Mouse (Mus musculus): ENCODE measurements around the gene Gm26897.
A peak's percentile ranks its signal among the peaks of the same experiment; 100 is the strongest.

The Gm26897 gene

GRCm38 (mm10) chr5:111733851-111734250 lies at the start of gene Gm26897:
Gene Gm26897 (plus strand): TSS chr5:111733924.
- DNase-seq (ENCODE audit: low spot score in 2 of 2), result no peak

GRCm38 (mm10) chr5:111687370-111687769 lies 46.4 kb upstream of the Gm26897 start:
- DNase-seq (ENCODE audit: low spot score in 2 of 2), result no peak

- no peak for DNase-seq (ENCODE audit: low spot score in 2 of 2)
Observed at GRCm38 (mm10) chr5:111688584-111688983, 45.1 kb upstream of the Gm26897 start.

- DNase-seq (ENCODE audit: low spot score in 2 of 2), result no peak
Observed at GRCm38 (mm10) chr5:111697996-111698395, 35.7 kb upstream of the Gm26897 start.

GRCm38 (mm10) chr5:111699711-111700303 lies 33.9 kb upstream of the Gm26897 start:
- DNase-seq (ENCODE audit: low spot score in 2 of 2), result no peak

GRCm38 (mm10) chr5:111701634-111702329 lies 31.9 kb upstream of the Gm26897 start:
- DNase-seq (ENCODE audit: low spot score in 2 of 2), result no peak

GRCm38 (mm10) chr5:111703586-111703985 lies 30.1 kb upstream of the Gm26897 start:
- no peak for DNase-seq (ENCODE audit: low spot score in 2 of 2)

GRCm38 (mm10) chr5:111704326-111704725 lies 29.4 kb upstream of the Gm26897 start:
- no peak for DNase-seq (ENCODE audit: low spot score in 2 of 2)

- no peak for DNase-seq (ENCODE audit: low spot score in 2 of 2)
Observed at GRCm38 (mm10) chr5:111709195-111709901, 24.4 kb upstream of the Gm26897 start.

- DNase-seq (ENCODE audit: low spot score in 2 of 2), result no peak
Observed at GRCm38 (mm10) chr5:111719018-111719417, 14.7 kb upstream of the Gm26897 start.

GRCm38 (mm10) chr5:111720726-111721125 lies 13.0 kb upstream of the Gm26897 start:
- peak in 1 of 2 experiments; percentile 55 for DNase-seq (ENCODE audit: low spot score in 2 of 2)

GRCm38 (mm10) chr5:111724713-111725112 lies 9.0 kb upstream of the Gm26897 start:
- DNase-seq (ENCODE audit: low spot score in 2 of 2), result peak in 1 of 2 experiments; percentile 62

GRCm38 (mm10) chr5:111725195-111725920 lies 8.4 kb upstream of the Gm26897 start:
- no peak for DNase-seq (ENCODE audit: low spot score in 2 of 2)

GRCm38 (mm10) chr5:111728411-111728810 lies 5.3 kb upstream of the Gm26897 start:
- DNase-seq (ENCODE audit: low spot score in 2 of 2), result no peak

- DNase-seq (ENCODE audit: low spot score in 2 of 2), result no peak
Observed at GRCm38 (mm10) chr5:111730560-111731167, 3.1 kb upstream of the Gm26897 start.

GRCm38 (mm10) chr5:111732194-111732593 lies 1.5 kb upstream of the Gm26897 start:
- no peak for DNase-seq (ENCODE audit: low spot score in 2 of 2)

- no peak for DNase-seq (ENCODE audit: low spot score in 2 of 2)
Observed at GRCm38 (mm10) chr5:111739480-111739879, 5.8 kb downstream of the Gm26897 start.

GRCm38 (mm10) chr5:111740384-111741275 lies 6.9 kb downstream of the Gm26897 start:
- DNase-seq (ENCODE audit: low spot score in 2 of 2), result no peak

GRCm38 (mm10) chr5:111741352-111741751 lies 7.6 kb downstream of the Gm26897 start:
- no peak for DNase-seq (ENCODE audit: low spot score in 2 of 2)

- no peak for DNase-seq (ENCODE audit: low spot score in 2 of 2)
Observed at GRCm38 (mm10) chr5:111742290-111742898, 8.7 kb downstream of the Gm26897 start.

Data from frontal cortex, postnatal 10 days (tissue).